In the genomic region with DNA sequence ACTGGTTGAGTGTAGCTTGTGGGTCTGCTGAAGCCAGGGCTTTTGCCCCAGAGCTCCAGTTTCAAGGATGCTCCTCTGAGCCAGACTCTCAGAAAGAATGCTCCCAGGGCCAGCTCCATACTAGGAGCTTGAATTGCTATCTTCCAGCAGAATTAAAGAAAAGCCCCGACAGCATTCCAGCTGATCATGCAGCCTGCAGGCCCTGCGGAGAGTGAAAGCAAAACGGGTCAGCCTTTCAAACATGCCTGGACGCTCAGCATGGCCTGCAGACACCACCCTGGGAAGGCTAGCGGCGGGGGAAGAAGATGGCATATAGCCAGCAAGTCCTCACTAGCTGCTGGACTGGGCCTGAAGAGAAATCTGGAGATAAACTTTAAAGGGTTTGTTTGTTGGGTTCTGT, we compare ENCODE assay signal across 10 mouse cellular contexts. TPM values are rescaled to one million over a fixed set of nuclear protein-coding genes. Genes with fewer than 3 reads are reported as not detected.
A peak's percentile ranks its signal among the peaks of the same experiment; 100 is the strongest.
DNase-seq lines count a peak whose midpoint lies in the region; ATAC-seq and TF ChIP-seq lines count a peak whose summit lies in the region.
"Had no signal": no experiment of that assay in that cellular context is flagged by ENCODE, and none has a peak within 500 bp of the region (broad histone marks: within the 10 kb centered on the region; RNA-seq: fewer than 3 reads in every experiment).

No protein-coding gene starts in this region.

- no peaks in the 10 kb centered on the region for H3K36me3 ChIP-seq in heart, embryonic 13.5 days
- no peaks in the 10 kb centered on the region for H3K36me3 ChIP-seq in lung, embryonic 14.5 days (ENCODE audit: insufficient read depth)
- H3K36me3 ChIP-seq: embryonic facial prominence, embryonic 13.5 days; limb, embryonic 15.5 days had no signal

- H3K4me1 ChIP-seq in heart, embryonic 13.5 days, result peaks cover 39% of the 10 kb centered on the region
- peaks cover 10% of the 10 kb centered on the region for H3K4me1 ChIP-seq in lung, embryonic 14.5 days (ENCODE audit: insufficient read depth)
- H3K4me1 ChIP-seq: limb, embryonic 15.5 days had no signal

- peak overlapping the region; percentile 6; the same call in 1 of the 2 replicates for H3K4me3 ChIP-seq in heart, embryonic 13.5 days
- H3K4me3 ChIP-seq in lung, embryonic 14.5 days (ENCODE audit: low read depth, low read length), result no peak overlapping the region
- H3K4me3 ChIP-seq: embryonic facial prominence, embryonic 13.5 days; limb, embryonic 15.5 days had no signal

- peak overlapping the region; percentile 72 for H3K27ac ChIP-seq in heart, embryonic 13.5 days (replicated peaks)
- H3K27ac ChIP-seq in lung, embryonic 14.5 days (ENCODE audit: low read depth), result peak overlapping the region; percentile 61; the same call in 1 of the 2 replicates
- H3K27ac ChIP-seq: embryonic facial prominence, embryonic 13.5 days; limb, embryonic 15.5 days had no signal

- H3K4me2 ChIP-seq in heart, embryonic 13.5 days, result peak overlapping the region; percentile 49
- no peak overlapping the region; the same call in 1 of the 2 replicates for H3K4me2 ChIP-seq in lung, embryonic 14.5 days
- H3K4me2 ChIP-seq: embryonic facial prominence, embryonic 13.5 days; limb, embryonic 15.5 days had no signal

- DNase-seq in frontal cortex, postnatal 10 days (ENCODE audit: low spot score in 2 of 2), result no peak
- peak; percentile 64 for DNase-seq in adrenal gland, postnatal 14 days
- peak; percentile 89 for DNase-seq in lung, embryonic 14.5 days
- peak; percentile 33 for DNase-seq in skeletal muscle tissue, adult 2 months (ENCODE audit: low read depth, low spot score)
- no peak for DNase-seq in left cerebral cortex, adult 11 months (ENCODE audit: low spot score)

- WGBS in heart, embryonic 13.5 days, result 21% methylated on average over 6 of the region's 6 CpGs
- WGBS in lung, embryonic 14.5 days, result 24% methylated on average over 6 of the region's 6 CpGs

- ATAC-seq in frontal cortex, adult (ENCODE audit: low TSS enrichment), result peak; percentile 2; the same call in 1 of the 2 replicates
- ATAC-seq in heart, embryonic 13.5 days (ENCODE audit: extremely low read depth, insufficient number of reproducible peaks, low FRiP score, low TSS enrichment), result no peak
- peak; percentile 85 for ATAC-seq in lung, embryonic 14.5 days (ENCODE audit: insufficient read depth)
- no peak for ATAC-seq in granulocyte monocyte progenitor cell, adult 5-6 weeks (replicated peaks; ENCODE audit: poor library complexity, severe bottlenecking)

- H3K9me3 ChIP-seq in heart, embryonic 13.5 days, result no peaks in the 10 kb centered on the region
- H3K9me3 ChIP-seq in lung, embryonic 14.5 days (ENCODE audit: low read depth, low read length), result no peaks in the 10 kb centered on the region
- H3K9me3 ChIP-seq: embryonic facial prominence, embryonic 13.5 days; limb, embryonic 15.5 days had no signal

- TF ChIP-seq CTCF in lung, embryonic 14.5 days (IDR thresholded peaks at IDR 0.05; ENCODE audit: low read depth), result no peak

- no peaks in the 10 kb centered on the region for H3K27me3 ChIP-seq in heart, embryonic 13.5 days (replicated peaks)
- H3K27me3 ChIP-seq in lung, embryonic 14.5 days (ENCODE audit: insufficient read depth, low read length), result no peaks in the 10 kb centered on the region
- H3K27me3 ChIP-seq: embryonic facial prominence, embryonic 13.5 days; limb, embryonic 15.5 days had no signal

- peak overlapping the region; percentile 69 for H3K9ac ChIP-seq in heart, embryonic 13.5 days
- H3K9ac ChIP-seq in lung, embryonic 14.5 days, result no peak overlapping the region
- H3K9ac ChIP-seq: embryonic facial prominence, embryonic 13.5 days; limb, embryonic 15.5 days had no signal

RNA-seq across cellular contexts. Expression of a gene that starts 55.0 kb away (rescaled TPM):
- 22.0 and 27.3 TPM in 2 replicates for total RNA-seq in adrenal gland, postnatal 14 days (2021)
- polyA plus RNA-seq in heart, embryonic 13.5 days (2015; fragmentation: Nextera tagmentation; extraction: Ambion mirVana), result 27.8 and 29.0 TPM in 2 replicates
- polyA plus RNA-seq in lung, embryonic 14.5 days (2014; fragmentation: Nextera tagmentation; extraction: Ambion mirVana), result 14.9 and 17.9 TPM in 2 replicates
- 6.4 and 9.3 TPM in 2 replicates for total RNA-seq in granulocyte monocyte progenitor cell, adult 5-6 weeks (2014; fragmentation: Nextera tagmentation)
- 4.4 and 6.7 TPM in 2 replicates for total RNA-seq in granulocyte monocyte progenitor cell, adult 5-6 weeks (2017)

Comparison
In these comparisons a context has a peak if more than half of its experiments do, and no peak if none do; other contexts are left out.
1. ATAC-seq: peak in frontal cortex, adult (single experiment) and lung, embryonic 14.5 days (single experiment); none in heart, embryonic 13.5 days (single experiment) and granulocyte monocyte progenitor cell, adult 5-6 weeks (single experiment).
2. DNase-seq: peak in adrenal gland, postnatal 14 days (single experiment), lung, embryonic 14.5 days (single experiment) and skeletal muscle tissue, adult 2 months (single experiment); none in frontal cortex, postnatal 10 days (0 of 2) and left cerebral cortex, adult 11 months (single experiment).